Mouse (Mus musculus) forebrain, embryonic 12.5 days (tissue): ENCODE measurements around the gene Maf. TPM values are rescaled to one million over a fixed set of nuclear protein-coding genes. Genes with fewer than 3 reads are reported as not detected.
A peak's percentile ranks its signal among the peaks of the same experiment; 100 is the strongest.

Experiments
- ATAC-seq: fragments of 200-750 bp; cut with Nextera tagmentation; 2 replicates; pipeline ENCODE4 v1.8.0; 2017; ENCODE audit warnings: moderate TSS enrichment; ENCODE audit not compliant: low FRiP score
- H3K27ac ChIP-seq: fragments of 300-500 bp; sonication (generic); 2 replicates; pipeline ENCODE4 v1.5.1; 2016; ENCODE audit warnings: mild to moderate bottlenecking
- H3K27me3 ChIP-seq: fragments of 300-500 bp; sonication (generic); 2 replicates; pipeline ENCODE4 v1.6.1; 2016; ENCODE audit warnings: mild to moderate bottlenecking
- H3K36me3 ChIP-seq: fragments of 300-500 bp; sonication (generic); replicated peaks from 2 replicates; pipeline ENCODE4 v1.6.1; 2016; ENCODE audit warnings: mild to moderate bottlenecking
- H3K4me1 ChIP-seq: fragments of 300-500 bp; sonication (generic); 2 replicates; pipeline ENCODE4 v1.6.1; 2016
- H3K4me2 ChIP-seq: fragments of 300-500 bp; sonication (generic); 2 replicates; pipeline ENCODE4 v1.6.1; 2016; ENCODE audit warnings: mild to moderate bottlenecking, moderate library complexity
- H3K4me3 ChIP-seq: fragments of 300-500 bp; sonication (generic); replicated peaks from 2 replicates; pipeline ENCODE4 v1.5.1; 2016; ENCODE audit warnings: mild to moderate bottlenecking
- H3K9ac ChIP-seq: fragments of 300-500 bp; sonication (generic); 2 replicates; pipeline ENCODE4 v1.6.1; 2016; ENCODE audit warnings: mild to moderate bottlenecking
- H3K9me3 ChIP-seq: fragments of 300-500 bp; sonication (generic); 2 replicates; pipeline ENCODE4 v1.6.1; 2016
- WGBS: fragments of 180-500 bp; shearing (Covaris S2); methylation state at CpG from one replicate; pipeline ENCODE4 v1.1.7; 2016; 5-methylcytosine and 5-hydroxymethylcytosine counted together
- polyA plus RNA-seq: library from polyadenylated mRNA; unstranded; fragments of >200 nt; fragmentation: Nextera tagmentation; extraction: Ambion mirVana; gene quantifications from 2 replicates; pipeline ENCODE4 v1.2.1, GENCODE M21; 2016

Gene Maf
- polyA plus RNA-seq = 3.1 and 3.6 TPM in 2 replicates

DNA sequence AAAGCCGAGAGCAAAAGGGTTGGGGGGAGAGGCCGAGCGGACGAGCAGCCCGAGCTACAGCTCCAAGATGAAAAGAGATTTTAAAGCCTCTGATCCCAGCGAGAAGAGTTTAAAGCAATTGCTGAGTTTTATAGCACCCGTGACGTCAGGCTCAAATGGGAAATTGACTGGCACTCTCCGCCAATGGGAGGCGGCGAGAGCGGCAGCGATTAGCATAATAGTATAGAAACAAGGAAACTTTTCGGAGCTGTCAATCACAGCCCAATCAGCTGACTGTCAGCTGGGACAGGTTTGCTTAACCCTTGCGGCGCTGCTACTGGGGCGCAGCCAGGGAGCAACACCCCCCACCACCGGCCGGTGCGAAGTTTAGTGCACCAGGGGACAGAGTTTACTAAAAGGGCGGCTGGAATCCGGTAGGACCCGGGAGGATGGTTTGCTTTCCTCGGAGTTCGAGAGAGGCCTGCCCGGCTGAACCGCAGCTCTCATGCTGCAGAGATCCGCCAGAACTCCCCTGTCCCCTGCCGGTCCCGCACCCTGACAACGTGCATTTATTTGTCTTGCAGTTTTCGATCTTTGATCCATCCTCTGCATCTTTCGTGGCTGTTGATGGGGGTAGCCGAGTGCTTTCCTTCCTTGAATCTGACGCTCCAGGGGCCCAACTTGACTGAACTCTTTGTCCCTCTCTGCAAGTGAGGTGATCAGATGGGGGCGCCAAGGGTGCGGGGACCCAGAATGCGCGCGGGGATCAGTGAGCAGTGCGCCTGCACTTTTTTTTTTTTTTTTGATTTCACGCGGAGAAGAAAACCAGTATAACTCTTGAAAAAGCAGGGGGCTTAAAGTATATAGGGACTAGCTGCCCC is at the start of gene Maf:
Maf (minus strand) TSS at position 64 of the 860 bp plus-strand sequence.
- peak within 1 kb of the TSS; percentile 62 for H3K4me3 ChIP-seq
- ATAC-seq = peak; percentile 62
- no peaks in the 10 kb centered on the region for H3K9me3 ChIP-seq
- H3K36me3 ChIP-seq = no peaks in the 10 kb centered on the region
- H3K27ac ChIP-seq = peak within 1 kb of the TSS; percentile 89
- peak within 1 kb of the TSS; percentile 86 for H3K4me2 ChIP-seq
- H3K4me1 ChIP-seq = peaks cover 17% of the 10 kb centered on the region
- peaks cover 28% of the 10 kb centered on the region for H3K27me3 ChIP-seq
- H3K9ac ChIP-seq = peak within 1 kb of the TSS; percentile 77
- under 1% methylated on average over 43 of the region's 43 CpGs for WGBS

GRCm38 (mm10) chr8:115756965-115757364 is 49.4 kb upstream of the Maf start:
- no peak overlapping the region for H3K9ac ChIP-seq
- H3K4me3 ChIP-seq = no peak overlapping the region
- no peak for ATAC-seq
- 69% methylated on average over 3 of the region's 3 CpGs for WGBS
- no peaks in the 10 kb centered on the region for H3K9me3 ChIP-seq
- H3K27me3 ChIP-seq = no peaks in the 10 kb centered on the region
- H3K4me1 ChIP-seq = peaks cover 3% of the 10 kb centered on the region; the same call in 1 of the 2 replicates
- H3K27ac ChIP-seq = no peak overlapping the region
- H3K4me2 ChIP-seq = no peak overlapping the region
- H3K36me3 ChIP-seq = no peaks in the 10 kb centered on the region

GRCm38 (mm10) chr8:115756027-115756426 is 48.4 kb upstream of the Maf start:
- Histone ChIP-seq H3K27ac (no peak overlapping the region), H3K4me2 (no peak overlapping the region), H3K4me1 (peaks cover 3% of the 10 kb centered on the region; the same call in 1 of the 2 replicates), H3K4me3 (no peak overlapping the region), H3K27me3 (no peaks in the 10 kb centered on the region), H3K36me3 (no peaks in the 10 kb centered on the region), H3K9me3 (no peaks in the 10 kb centered on the region), H3K9ac (no peak overlapping the region)
- 92% methylated on average over 2 of the region's 2 CpGs for WGBS
- ATAC-seq = no peak

- no peak for ATAC-seq
- 92% methylated on average over 2 of the region's 2 CpGs for WGBS
Measured at GRCm38 (mm10) chr8:115754694-115755093, 47.1 kb upstream of the Maf start.

DNA sequence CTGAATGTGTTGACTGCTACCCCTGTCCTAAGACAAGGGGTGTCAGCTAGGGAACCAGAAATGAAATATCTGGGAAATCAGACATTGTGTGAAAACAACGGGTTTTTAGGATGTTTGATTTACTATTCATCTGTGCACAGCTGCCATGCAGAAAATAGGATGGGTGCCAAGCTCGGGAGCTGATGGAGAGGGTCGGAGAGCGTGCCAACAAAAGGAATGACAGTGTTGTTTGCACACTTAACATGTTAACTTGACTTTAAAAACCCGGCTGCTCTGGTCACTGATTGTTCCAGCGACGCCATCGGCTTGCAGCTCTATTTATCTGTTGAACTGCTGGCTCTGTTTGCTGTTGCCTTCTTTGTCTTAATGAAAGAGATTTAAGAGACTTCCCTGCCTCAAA is 46.2 kb upstream of the Maf start:
- H3K9me3 ChIP-seq = 0 out of 2 replicates have a peak, but pooled peaks cover 5% of the 10 kb centered on the region
- H3K4me1 ChIP-seq = peaks cover 3% of the 10 kb centered on the region; the same call in 1 of the 2 replicates
- H3K27me3 ChIP-seq = no peaks in the 10 kb centered on the region
- no peak overlapping the region for H3K4me2 ChIP-seq
- H3K36me3 ChIP-seq = no peaks in the 10 kb centered on the region
- WGBS = 59% methylated on average over 8 of the region's 8 CpGs
- H3K9ac ChIP-seq = no peak overlapping the region
- ATAC-seq = no peak
- H3K4me3 ChIP-seq = no peak overlapping the region
- H3K27ac ChIP-seq = no peak overlapping the region

More at GRCm38 (mm10) chr8:115754694-115755093, 47.1 kb upstream of the Maf start:
- H3K4me3 ChIP-seq = no peak overlapping the region
- H3K27ac ChIP-seq = no peak overlapping the region
- no peaks in the 10 kb centered on the region for H3K36me3 ChIP-seq
- H3K9me3 ChIP-seq = no peaks in the 10 kb centered on the region
- no peak overlapping the region for H3K9ac ChIP-seq
- H3K27me3 ChIP-seq = no peaks in the 10 kb centered on the region
- H3K4me1 ChIP-seq = peaks cover 3% of the 10 kb centered on the region; the same call in 1 of the 2 replicates
- no peak overlapping the region for H3K4me2 ChIP-seq

DNA sequence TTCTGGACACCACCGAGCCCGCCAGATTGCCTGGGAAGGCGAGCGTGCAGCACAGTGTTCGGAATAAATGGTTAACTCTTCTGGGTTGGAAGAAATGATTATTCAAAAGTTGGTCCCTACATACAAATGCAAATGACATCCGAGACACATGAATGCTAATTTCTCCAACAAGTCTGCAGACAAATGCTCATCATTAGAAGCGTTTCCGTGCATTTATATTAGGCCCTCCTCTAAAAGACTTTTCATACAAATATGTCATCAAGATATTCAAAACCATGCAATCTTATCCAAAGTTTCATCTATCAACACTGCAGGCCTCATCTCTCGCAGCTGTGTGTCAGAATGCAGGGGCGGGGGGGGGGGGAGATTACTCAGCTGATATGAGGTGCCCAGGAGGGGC is 39.8 kb upstream of the Maf start:
- no peak overlapping the region for H3K4me2 ChIP-seq
- no peaks in the 10 kb centered on the region for H3K27me3 ChIP-seq
- WGBS = 73% methylated on average over 10 of the region's 10 CpGs
- H3K4me3 ChIP-seq = no peak overlapping the region
- no peak overlapping the region for H3K27ac ChIP-seq
- H3K9ac ChIP-seq = no peak overlapping the region
- H3K9me3 ChIP-seq = 0 out of 2 replicates have a peak, but pooled peaks cover 5% of the 10 kb centered on the region
- no peak for ATAC-seq
- no peaks in the 10 kb centered on the region for H3K36me3 ChIP-seq
- peaks cover 4% of the 10 kb centered on the region; the same call in 1 of the 2 replicates for H3K4me1 ChIP-seq

- H3K36me3 ChIP-seq = no peaks in the 10 kb centered on the region
- no peak for ATAC-seq
- H3K4me1 ChIP-seq = peaks cover 4% of the 10 kb centered on the region; the same call in 1 of the 2 replicates
- H3K9me3 ChIP-seq = 0 out of 2 replicates have a peak, but pooled peaks cover 5% of the 10 kb centered on the region
- no peak overlapping the region for H3K4me3 ChIP-seq
- H3K4me2 ChIP-seq = no peak overlapping the region
- WGBS = 72% methylated on average over 2 of the region's 2 CpGs
- H3K9ac ChIP-seq = no peak overlapping the region
- H3K27me3 ChIP-seq = no peaks in the 10 kb centered on the region
- no peak overlapping the region for H3K27ac ChIP-seq
Measured at GRCm38 (mm10) chr8:115745648-115746047, 38.1 kb upstream of the Maf start.

DNA sequence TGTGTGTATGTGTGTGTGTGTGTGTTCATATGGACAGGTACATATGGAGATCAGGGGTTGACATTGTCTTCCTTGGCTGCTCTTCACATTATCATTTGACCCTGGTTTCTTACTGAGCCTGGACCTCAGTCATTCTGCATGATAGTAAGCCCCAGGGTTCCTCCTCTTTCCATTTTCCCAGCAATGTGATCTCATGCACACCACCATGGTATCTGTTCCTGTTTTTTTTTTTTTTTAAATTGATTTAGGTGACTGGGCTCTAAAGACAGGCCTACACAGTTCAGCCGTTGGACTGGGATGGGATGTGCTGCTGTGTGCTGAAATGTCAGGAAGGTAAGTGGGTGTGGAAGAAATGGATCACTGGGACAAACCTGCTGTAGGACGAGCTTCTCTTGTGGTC is 35.8 kb upstream of the Maf start:
- ATAC-seq = no peak
- no peaks in the 10 kb centered on the region for H3K27me3 ChIP-seq

GRCm38 (mm10) chr8:115742646-115743045 is 35.1 kb upstream of the Maf start:
- Histone ChIP-seq H3K9me3 (no peaks in the 10 kb centered on the region), H3K4me2 (no peak overlapping the region), H3K9ac (no peak overlapping the region), H3K27ac (no peak overlapping the region), H3K4me1 (peaks cover 4% of the 10 kb centered on the region; the same call in 1 of the 2 replicates), H3K27me3 (no peaks in the 10 kb centered on the region), H3K4me3 (no peak overlapping the region), H3K36me3 (no peaks in the 10 kb centered on the region)
- WGBS = 91% methylated on average over 6 of the region's 6 CpGs
- ATAC-seq = no peak

More for the DNA sequence above, 35.8 kb upstream of the Maf start:
- Histone ChIP-seq H3K4me2 (no peak overlapping the region), H3K4me1 (peaks cover 4% of the 10 kb centered on the region; the same call in 1 of the 2 replicates), H3K36me3 (no peaks in the 10 kb centered on the region), H3K9me3 (no peaks in the 10 kb centered on the region), H3K27ac (no peak overlapping the region), H3K9ac (no peak overlapping the region), H3K4me3 (no peak overlapping the region)
- WGBS = 91% methylated on average over 2 of the region's 2 CpGs

GRCm38 (mm10) chr8:115741964-115742363 is 34.4 kb upstream of the Maf start:
- 92% methylated on average over 6 of the region's 6 CpGs for WGBS
- no peaks in the 10 kb centered on the region for H3K36me3 ChIP-seq
- no peak for ATAC-seq
- no peaks in the 10 kb centered on the region for H3K27me3 ChIP-seq
- no peak overlapping the region for H3K4me3 ChIP-seq
- no peaks in the 10 kb centered on the region for H3K4me1 ChIP-seq
- H3K27ac ChIP-seq = no peak overlapping the region
- H3K4me2 ChIP-seq = no peak overlapping the region
- H3K9me3 ChIP-seq = no peaks in the 10 kb centered on the region
- H3K9ac ChIP-seq = no peak overlapping the region

DNA sequence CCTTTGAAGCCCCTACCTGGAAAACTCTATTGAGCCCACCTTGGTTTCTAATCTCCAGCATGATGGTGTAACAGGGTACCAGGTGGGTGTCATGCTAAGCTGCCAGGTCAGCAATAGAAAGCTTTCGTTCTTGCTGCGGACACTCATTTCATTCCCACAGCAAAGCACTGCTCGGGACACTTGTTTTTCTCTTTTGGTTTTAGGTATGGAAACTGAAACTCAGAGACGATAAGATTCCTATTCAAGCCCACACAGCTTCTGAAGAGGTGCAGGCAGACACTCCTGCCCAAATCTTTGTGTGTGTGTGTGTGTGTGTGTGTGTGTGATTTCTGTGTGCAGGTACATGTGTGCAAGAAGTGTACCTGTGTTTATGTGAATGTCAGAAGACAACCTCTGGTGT is 32.2 kb upstream of the Maf start:
- 95% methylated on average over 4 of the region's 4 CpGs for WGBS
- H3K9ac ChIP-seq = no peak overlapping the region
- H3K27me3 ChIP-seq = no peaks in the 10 kb centered on the region

GRCm38 (mm10) chr8:115732401-115732800 is 24.8 kb upstream of the Maf start:
- H3K4me3 ChIP-seq = no peak overlapping the region
- no peaks in the 10 kb centered on the region for H3K36me3 ChIP-seq
- no peaks in the 10 kb centered on the region for H3K27me3 ChIP-seq
- H3K9ac ChIP-seq = no peak overlapping the region
- H3K4me1 ChIP-seq = peaks cover 4% of the 10 kb centered on the region; the same call in 1 of the 2 replicates
- H3K9me3 ChIP-seq = no peaks in the 10 kb centered on the region
- no peak overlapping the region for H3K27ac ChIP-seq
- WGBS = 38% methylated on average over 6 of the region's 6 CpGs
- 0 out of 2 replicates have a peak, but pooled peaks have one; percentile 23 for ATAC-seq
- no peak overlapping the region for H3K4me2 ChIP-seq

More for the DNA sequence above, 32.2 kb upstream of the Maf start:
- Histone ChIP-seq H3K27ac (no peak overlapping the region), H3K4me1 (no peaks in the 10 kb centered on the region), H3K4me3 (no peak overlapping the region), H3K9me3 (no peaks in the 10 kb centered on the region), H3K36me3 (no peaks in the 10 kb centered on the region), H3K4me2 (no peak overlapping the region)
- ATAC-seq = no peak
